Mouse (Mus musculus) hindbrain, embryonic 16.5 days (tissue): ENCODE data around the gene Mnx1. TPM values are rescaled to one million over a fixed set of nuclear protein-coding genes. Genes with fewer than 3 reads are reported as not detected.

Experiments used
- ATAC-seq: fragments of 200-750 bp; cut with Nextera tagmentation; 2 replicates; pipeline ENCODE4 v1.8.0; 2017; ENCODE audit warnings: moderate TSS enrichment, moderate library complexity
- H3K27ac ChIP-seq: fragments of 300-500 bp; sonication (generic); 2 replicates; pipeline ENCODE4 v1.5.1; 2014; ENCODE audit warnings: low read depth, mild to moderate bottlenecking, control low read depth, low read length, moderate library complexity
- H3K27me3 ChIP-seq: fragments of 300-500 bp; sonication (generic); replicated peaks from 2 replicates; pipeline ENCODE4 v1.6.1; 2014; ENCODE audit warnings: low read length; ENCODE audit not compliant: control insufficient read depth, insufficient read depth
- H3K36me3 ChIP-seq: fragments of 300-500 bp; sonication (generic); 2 replicates; pipeline ENCODE4 v1.6.1; 2014; ENCODE audit warnings: mild to moderate bottlenecking, low read length, moderate library complexity, mixed read lengths; ENCODE audit not compliant: control insufficient read depth, insufficient read depth
- H3K4me1 ChIP-seq: fragments of 300-500 bp; sonication (generic); 2 replicates; pipeline ENCODE4 v1.6.1; 2014; ENCODE audit warnings: low read depth, low read length; ENCODE audit not compliant: control insufficient read depth, insufficient read depth
- H3K4me2 ChIP-seq: fragments of 300-500 bp; sonication (generic); 2 replicates; pipeline ENCODE4 v1.6.1; 2014; ENCODE audit warnings: mild to moderate bottlenecking, low read length, control low read depth, moderate library complexity
- H3K4me3 ChIP-seq: fragments of 300-500 bp; sonication (generic); 2 replicates; pipeline ENCODE4 v1.5.1; 2014; ENCODE audit warnings: mild to moderate bottlenecking, low read length, control low read depth, moderate library complexity
- H3K9ac ChIP-seq: fragments of 300-500 bp; sonication (generic); 2 replicates; pipeline ENCODE4 v1.6.1; 2014; ENCODE audit warnings: low read depth, mild to moderate bottlenecking, control low read depth, low read length, moderate library complexity
- H3K9me3 ChIP-seq: fragments of 300-500 bp; sonication (generic); 2 replicates; pipeline ENCODE4 v1.6.1; 2014; ENCODE audit warnings: mild to moderate bottlenecking, low read length, moderate library complexity; ENCODE audit not compliant: control insufficient read depth
- WGBS: fragments of 180-500 bp; shearing (Covaris S2); extraction: QIAGEN DNeasy Blood & Tissue Kit; methylation state at CpG from one replicate; pipeline ENCODE4 v1.1.7; 2014; 5-methylcytosine and 5-hydroxymethylcytosine counted together
- polyA plus RNA-seq: library from polyadenylated mRNA; unstranded; fragments of >200 nt; fragmentation: Nextera tagmentation; extraction: Ambion mirVana; gene quantifications from 2 replicates; pipeline ENCODE4 v1.2.1, GENCODE M21; 2015

The Mnx1 gene
- 0.25 TPM in 1 of 2 replicates, not detected in the other for polyA plus RNA-seq

GRCm38 (mm10) chr5:29478208-29479197 lies at the start of gene Mnx1:
Mnx1 (minus strand) TSS chr5:29478470.
- no peak for ATAC-seq
- H3K9ac ChIP-seq, result no peak within 1 kb of the TSS; the same call in 1 of the 2 replicates

GRCm38 (mm10) chr5:29516432-29516831 lies 38.2 kb upstream of the Mnx1 start:
- no peak for ATAC-seq
- 93% methylated on average over 5 of the region's 5 CpGs for WGBS
- no peaks in the 10 kb centered on the region for H3K27me3 ChIP-seq

More at GRCm38 (mm10) chr5:29478208-29479197, at the start of gene Mnx1:
- H3K27me3 ChIP-seq, result peaks cover 83% of the 10 kb centered on the region
- no peak within 1 kb of the TSS for H3K27ac ChIP-seq
- peak within 1 kb of the TSS; percentile 59 for H3K4me2 ChIP-seq
- WGBS, result under 1% methylated on average over 64 of the region's 65 CpGs
- H3K9me3 ChIP-seq, result no peaks in the 10 kb centered on the region
- no peaks in the 10 kb centered on the region for H3K36me3 ChIP-seq
- H3K4me3 ChIP-seq, result peak within 1 kb of the TSS; percentile 35
- peaks cover 13% of the 10 kb centered on the region for H3K4me1 ChIP-seq

GRCm38 (mm10) chr5:29515888-29516287 lies 37.6 kb upstream of the Mnx1 start:
- no peaks in the 10 kb centered on the region for H3K36me3 ChIP-seq
- ATAC-seq, result no peak
- 61% methylated on average over 3 of the region's 3 CpGs for WGBS
- no peaks in the 10 kb centered on the region for H3K4me1 ChIP-seq
- H3K9ac ChIP-seq, result no peak overlapping the region
- H3K27me3 ChIP-seq, result no peaks in the 10 kb centered on the region
- no peaks in the 10 kb centered on the region for H3K9me3 ChIP-seq
- H3K27ac ChIP-seq, result no peak overlapping the region
- H3K4me3 ChIP-seq, result no peak overlapping the region
- no peak overlapping the region for H3K4me2 ChIP-seq

More at GRCm38 (mm10) chr5:29516432-29516831, 38.2 kb upstream of the Mnx1 start:
- Histone ChIP-seq H3K36me3 (no peaks in the 10 kb centered on the region), H3K4me1 (no peaks in the 10 kb centered on the region), H3K4me3 (no peak overlapping the region), H3K9me3 (no peaks in the 10 kb centered on the region), H3K27ac (no peak overlapping the region), H3K9ac (no peak overlapping the region), H3K4me2 (no peak overlapping the region)

- Histone ChIP-seq H3K27me3 (no peaks in the 10 kb centered on the region), H3K9ac (no peak overlapping the region), H3K4me3 (no peak overlapping the region), H3K27ac (no peak overlapping the region), H3K36me3 (no peaks in the 10 kb centered on the region), H3K9me3 (no peaks in the 10 kb centered on the region), H3K4me1 (no peaks in the 10 kb centered on the region), H3K4me2 (no peak overlapping the region)
- no peak for ATAC-seq
- WGBS, result 82% methylated on average over 3 of the region's 3 CpGs
Measured at GRCm38 (mm10) chr5:29507013-29507412, 28.7 kb upstream of the Mnx1 start.

GRCm38 (mm10) chr5:29487321-29487720 lies 9.1 kb upstream of the Mnx1 start:
- Histone ChIP-seq H3K27ac (no peak overlapping the region), H3K4me3 (no peak overlapping the region), H3K4me1 (no peaks in the 10 kb centered on the region), H3K36me3 (no peaks in the 10 kb centered on the region), H3K9me3 (no peaks in the 10 kb centered on the region), H3K9ac (no peak overlapping the region), H3K27me3 (peaks cover 75% of the 10 kb centered on the region), H3K4me2 (no peak overlapping the region)
- 10% methylated on average over 13 of the region's 13 CpGs for WGBS
- no peak for ATAC-seq

GRCm38 (mm10) chr5:29485941-29486320 lies 7.7 kb upstream of the Mnx1 start:
- Histone ChIP-seq H3K4me1 (no peaks in the 10 kb centered on the region), H3K9ac (no peak overlapping the region)

GRCm38 (mm10) chr5:29484965-29485940 lies 7.0 kb upstream of the Mnx1 start:
- Histone ChIP-seq H3K9ac (no peak overlapping the region), H3K27me3 (peaks cover 83% of the 10 kb centered on the region), H3K27ac (no peak overlapping the region), H3K4me2 (no peak overlapping the region), H3K36me3 (no peaks in the 10 kb centered on the region), H3K9me3 (no peaks in the 10 kb centered on the region), H3K4me3 (no peak overlapping the region), H3K4me1 (no peaks in the 10 kb centered on the region)
- WGBS, result under 1% methylated on average over 38 of the region's 38 CpGs
- no peak for ATAC-seq

More at GRCm38 (mm10) chr5:29485941-29486320, 7.7 kb upstream of the Mnx1 start:
- WGBS, result 2% methylated on average over 10 of the region's 10 CpGs
- H3K27ac ChIP-seq, result no peak overlapping the region
- H3K4me2 ChIP-seq, result no peak overlapping the region
- ATAC-seq, result no peak
- peaks cover 81% of the 10 kb centered on the region for H3K27me3 ChIP-seq
- no peaks in the 10 kb centered on the region for H3K36me3 ChIP-seq
- no peak overlapping the region for H3K4me3 ChIP-seq
- no peaks in the 10 kb centered on the region for H3K9me3 ChIP-seq

GRCm38 (mm10) chr5:29483801-29484200 lies 5.5 kb upstream of the Mnx1 start:
- WGBS, result 5% methylated on average over 4 of the region's 4 CpGs
- H3K27ac ChIP-seq, result no peak overlapping the region
- H3K9ac ChIP-seq, result no peak overlapping the region
- H3K9me3 ChIP-seq, result no peaks in the 10 kb centered on the region
- H3K4me1 ChIP-seq, result no peaks in the 10 kb centered on the region
- H3K4me3 ChIP-seq, result no peak overlapping the region
- no peak for ATAC-seq
- no peaks in the 10 kb centered on the region for H3K36me3 ChIP-seq
- H3K27me3 ChIP-seq, result peaks cover 81% of the 10 kb centered on the region
- H3K4me2 ChIP-seq, result no peak overlapping the region
